Mouse (Mus musculus): ENCODE measurements around the gene Uxs1. TPM values are rescaled to one million over a fixed set of nuclear protein-coding genes. Genes with fewer than 3 reads are reported as not detected.

The Uxs1 gene
- polyA plus RNA-seq, 1 experiment from 2014 or later, result 27.9 TPM

- peak overlapping the region; percentile 93 for H3K4me3 ChIP-seq
- no peaks in the 10 kb centered on the region for H3K27me3 ChIP-seq
- peak; percentile 77 for ATAC-seq (ENCODE audit: insufficient number of reproducible peaks, insufficient read depth, low FRiP score, low TSS enrichment, low read depth)
- no peaks in the 10 kb centered on the region; the same call in 1 of the 2 replicates for H3K36me3 ChIP-seq
- H3K9me3 ChIP-seq, result no peaks in the 10 kb centered on the region
- WGBS, result under 1% methylated on average over 61 of the region's 68 CpGs
- peak overlapping the region; percentile 89 for H3K9ac ChIP-seq
- H3K4me1 ChIP-seq, result peaks cover 20% of the 10 kb centered on the region
- H3K27ac ChIP-seq, result peak overlapping the region; percentile 90
- peak overlapping the region; percentile 95 for H3K4me2 ChIP-seq
Observed at GRCm38 (mm10) chr1:43827002-43827762, 418 bp downstream of the Uxs1 start.

- H3K27ac ChIP-seq, result peak overlapping the region; percentile 90
- H3K27me3 ChIP-seq, result no peaks in the 10 kb centered on the region
- H3K36me3 ChIP-seq, result no peaks in the 10 kb centered on the region; the same call in 1 of the 2 replicates
- H3K9ac ChIP-seq, result peak overlapping the region; percentile 89
- no peak for ATAC-seq (ENCODE audit: insufficient number of reproducible peaks, insufficient read depth, low FRiP score, low TSS enrichment, low read depth)
- 0% methylated on average over 3 of the region's 3 CpGs for WGBS
- no peaks in the 10 kb centered on the region for H3K9me3 ChIP-seq
- peak overlapping the region; percentile 95 for H3K4me2 ChIP-seq
- H3K4me3 ChIP-seq, result peak overlapping the region; percentile 93
- H3K4me1 ChIP-seq, result peaks cover 20% of the 10 kb centered on the region
Observed at GRCm38 (mm10) chr1:43826628-43827001, 985 bp downstream of the Uxs1 start.

DNA sequence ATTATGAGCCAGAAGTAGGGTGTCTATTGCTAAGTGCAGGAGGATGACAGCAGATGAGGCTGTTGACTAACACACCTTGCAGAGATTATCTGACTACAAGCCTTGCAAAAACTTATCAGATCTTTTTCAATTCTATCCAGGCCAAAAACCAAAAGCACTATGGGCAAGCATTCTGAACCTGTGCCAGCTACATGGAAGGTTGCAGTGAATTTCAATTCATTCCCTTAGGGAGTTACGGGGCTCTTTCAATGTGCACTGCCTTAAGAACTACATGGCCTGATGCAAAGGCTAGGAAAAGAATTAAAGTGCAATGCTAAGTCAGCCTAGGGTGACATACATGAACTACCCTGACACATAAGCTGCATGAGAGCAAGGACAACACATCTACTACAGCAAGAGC, 4.2 kb downstream of the Uxs1 start:
- H3K27ac ChIP-seq, result no peak overlapping the region
- H3K36me3 ChIP-seq, result no peaks in the 10 kb centered on the region; the same call in 1 of the 2 replicates
- H3K27me3 ChIP-seq, result no peaks in the 10 kb centered on the region
- no peaks in the 10 kb centered on the region for H3K9me3 ChIP-seq
- 75% methylated on average over 1 of the region's 1 CpGs for WGBS
- H3K9ac ChIP-seq, result no peak overlapping the region
- no peak for ATAC-seq (ENCODE audit: insufficient number of reproducible peaks, insufficient read depth, low FRiP score, low TSS enrichment, low read depth)
- peaks cover 18% of the 10 kb centered on the region for H3K4me1 ChIP-seq
- H3K4me2 ChIP-seq, result no peak overlapping the region
- H3K4me3 ChIP-seq, result no peak overlapping the region

- H3K4me1 ChIP-seq, result peaks cover 17% of the 10 kb centered on the region
- no peak overlapping the region for H3K27ac ChIP-seq
- H3K9ac ChIP-seq, result no peak overlapping the region
- H3K27me3 ChIP-seq, result no peaks in the 10 kb centered on the region
- no peak overlapping the region for H3K4me3 ChIP-seq
- no peaks in the 10 kb centered on the region for H3K9me3 ChIP-seq
- no peak overlapping the region for H3K4me2 ChIP-seq
- no peak for ATAC-seq (ENCODE audit: insufficient number of reproducible peaks, insufficient read depth, low FRiP score, low TSS enrichment, low read depth)
- no peaks in the 10 kb centered on the region; the same call in 1 of the 2 replicates for H3K36me3 ChIP-seq
- WGBS, result 74% methylated on average over 5 of the region's 5 CpGs
Observed at GRCm38 (mm10) chr1:43822586-43822985, 5.0 kb downstream of the Uxs1 start.

- no peak overlapping the region for H3K27ac ChIP-seq
- no peak overlapping the region for H3K9ac ChIP-seq
- no peaks in the 10 kb centered on the region for H3K27me3 ChIP-seq
- ATAC-seq (ENCODE audit: insufficient number of reproducible peaks, insufficient read depth, low FRiP score, low TSS enrichment, low read depth), result no peak
- no peaks in the 10 kb centered on the region for H3K9me3 ChIP-seq
- H3K36me3 ChIP-seq, result no peaks in the 10 kb centered on the region; the same call in 1 of the 2 replicates
- no peak overlapping the region for H3K4me2 ChIP-seq
- no peak overlapping the region for H3K4me3 ChIP-seq
- H3K4me1 ChIP-seq, result peaks cover 16% of the 10 kb centered on the region
- WGBS, result 71% methylated on average over 1 of the region's 1 CpGs
Observed at GRCm38 (mm10) chr1:43821804-43822203, 5.8 kb downstream of the Uxs1 start.

- Histone ChIP-seq H3K9me3 (no peaks in the 10 kb centered on the region), H3K4me2 (no peak overlapping the region), H3K27me3 (no peaks in the 10 kb centered on the region), H3K4me3 (no peak overlapping the region), H3K4me1 (peaks cover 8% of the 10 kb centered on the region), H3K27ac (no peak overlapping the region), H3K9ac (no peak overlapping the region), H3K36me3 (no peaks in the 10 kb centered on the region; the same call in 1 of the 2 replicates)
- ATAC-seq (ENCODE audit: insufficient number of reproducible peaks, insufficient read depth, low FRiP score, low TSS enrichment, low read depth), result no peak
- 68% methylated on average over 1 of the region's 1 CpGs for WGBS
Observed at GRCm38 (mm10) chr1:43820571-43820970, 7.0 kb downstream of the Uxs1 start.

GRCm38 (mm10) chr1:43819091-43819490, 8.5 kb downstream of the Uxs1 start:
- Histone ChIP-seq H3K4me2 (no peak overlapping the region), H3K27ac (no peak overlapping the region), H3K4me3 (no peak overlapping the region), H3K36me3 (no peaks in the 10 kb centered on the region), H3K9me3 (no peaks in the 10 kb centered on the region), H3K9ac (no peak overlapping the region), H3K4me1 (0 out of 2 replicates have a peak, but pooled peaks cover 3% of the 10 kb centered on the region), H3K27me3 (no peaks in the 10 kb centered on the region)
- 85% methylated on average over 2 of the region's 2 CpGs for WGBS
- no peak for ATAC-seq (ENCODE audit: insufficient number of reproducible peaks, insufficient read depth, low FRiP score, low TSS enrichment, low read depth)

DNA sequence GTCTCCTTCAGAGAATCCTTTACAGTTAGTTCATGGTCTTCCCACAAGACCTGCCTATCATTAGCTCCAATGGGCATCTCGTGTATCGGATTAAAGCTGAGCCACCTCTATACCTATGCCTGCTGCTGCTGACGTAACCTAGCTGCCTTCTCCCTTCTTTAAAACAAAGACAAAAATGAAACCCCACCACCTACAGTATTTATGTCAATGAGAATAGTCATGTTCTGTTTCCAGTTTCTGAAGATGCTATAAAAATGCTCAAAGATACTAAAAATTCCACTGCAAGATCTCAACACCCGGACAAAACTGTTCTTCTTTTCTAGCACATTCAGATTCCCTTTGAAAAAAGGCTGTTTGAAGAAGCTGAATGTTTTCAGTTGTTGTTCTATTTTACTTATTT, 9.2 kb downstream of the Uxs1 start:
- Histone ChIP-seq H3K36me3 (no peaks in the 10 kb centered on the region), H3K4me1 (no peaks in the 10 kb centered on the region), H3K4me3 (no peak overlapping the region), H3K9me3 (no peaks in the 10 kb centered on the region), H3K9ac (no peak overlapping the region), H3K27ac (no peak overlapping the region), H3K27me3 (no peaks in the 10 kb centered on the region), H3K4me2 (no peak overlapping the region)
- WGBS, result 81% methylated on average over 4 of the region's 4 CpGs
- ATAC-seq (ENCODE audit: insufficient number of reproducible peaks, insufficient read depth, low FRiP score, low TSS enrichment, low read depth), result no peak

DNA sequence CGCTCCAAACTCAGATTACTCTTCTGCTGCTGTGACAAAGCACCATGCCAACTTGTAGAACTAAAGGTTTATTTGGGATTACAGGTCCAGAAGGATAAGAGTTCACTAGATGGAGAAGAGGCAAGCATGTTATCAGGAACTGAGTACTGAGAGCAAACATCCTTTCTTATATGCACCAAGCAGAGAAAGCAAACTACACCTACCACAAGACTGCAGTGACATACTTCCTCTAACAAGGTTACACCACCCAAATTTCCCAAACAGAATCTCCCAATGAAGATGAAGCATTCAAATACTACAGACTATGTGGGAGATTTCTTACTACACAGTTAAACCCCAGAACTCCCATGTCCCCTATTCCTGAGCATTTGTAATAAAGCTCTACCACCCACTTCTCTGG, 15.8 kb downstream of the Uxs1 start:
- Histone ChIP-seq H3K4me2 (no peak overlapping the region), H3K9ac (no peak overlapping the region), H3K27ac (no peak overlapping the region), H3K36me3 (0 out of 2 replicates have a peak, but pooled peaks cover 7% of the 10 kb centered on the region), H3K9me3 (peaks cover 5% of the 10 kb centered on the region; the same call in 1 of the 2 replicates), H3K27me3 (no peaks in the 10 kb centered on the region), H3K4me1 (no peaks in the 10 kb centered on the region), H3K4me3 (no peak overlapping the region)
- WGBS, result 98% methylated on average over 1 of the region's 1 CpGs
- ATAC-seq (ENCODE audit: insufficient number of reproducible peaks, insufficient read depth, low FRiP score, low TSS enrichment, low read depth), result no peak

GRCm38 (mm10) chr1:43811055-43811454, 16.5 kb downstream of the Uxs1 start:
- Histone ChIP-seq H3K9me3 (peaks cover 5% of the 10 kb centered on the region; the same call in 1 of the 2 replicates), H3K4me1 (no peaks in the 10 kb centered on the region), H3K4me2 (no peak overlapping the region), H3K36me3 (0 out of 2 replicates have a peak, but pooled peaks cover 7% of the 10 kb centered on the region), H3K4me3 (no peak overlapping the region), H3K9ac (no peak overlapping the region), H3K27me3 (no peaks in the 10 kb centered on the region), H3K27ac (no peak overlapping the region)
- WGBS, result 77% methylated on average over 3 of the region's 3 CpGs
- ATAC-seq (ENCODE audit: insufficient number of reproducible peaks, insufficient read depth, low FRiP score, low TSS enrichment, low read depth), result no peak

- Histone ChIP-seq H3K9ac (no peak overlapping the region), H3K27me3 (no peaks in the 10 kb centered on the region), H3K27ac (no peak overlapping the region), H3K4me3 (no peak overlapping the region), H3K36me3 (peaks cover 7% of the 10 kb centered on the region; the same call in 1 of the 2 replicates), H3K4me1 (no peaks in the 10 kb centered on the region), H3K9me3 (peaks cover 5% of the 10 kb centered on the region; the same call in 1 of the 2 replicates), H3K4me2 (no peak overlapping the region)
- ATAC-seq (ENCODE audit: insufficient number of reproducible peaks, insufficient read depth, low FRiP score, low TSS enrichment, low read depth), result no peak
- 84% methylated on average over 2 of the region's 2 CpGs for WGBS
Observed at GRCm38 (mm10) chr1:43809351-43809750, 18.2 kb downstream of the Uxs1 start.

DNA sequence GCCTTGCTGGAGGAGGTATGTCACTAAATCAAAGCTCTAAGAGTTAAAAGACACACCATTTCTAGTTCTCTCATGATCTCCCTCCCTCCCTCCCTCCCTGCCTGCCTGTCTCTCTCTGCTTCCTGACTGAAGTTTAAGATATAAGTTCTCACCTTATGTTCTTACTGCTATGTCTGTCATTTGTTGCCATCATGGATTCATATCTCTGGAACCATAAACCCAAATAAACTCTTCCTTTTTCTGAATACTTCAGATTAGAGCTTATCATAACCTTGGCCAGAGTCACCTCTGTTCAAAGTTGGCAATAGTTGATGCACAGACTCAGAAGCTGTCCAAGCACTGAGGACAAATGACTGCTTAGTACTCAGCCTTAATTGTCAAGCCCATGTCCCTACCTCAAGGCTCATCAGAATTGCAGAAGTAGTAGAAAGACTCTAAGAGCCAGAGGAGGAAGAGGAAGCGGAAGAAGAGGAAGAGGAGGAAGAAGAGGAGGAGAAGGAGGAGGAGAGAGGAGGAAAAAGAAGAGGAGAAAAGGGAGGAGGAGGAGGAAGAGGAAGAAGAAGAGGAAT, 23.6 kb downstream of the Uxs1 start:
- 78% methylated on average over 1 of the region's 1 CpGs for WGBS

More for the DNA sequence above, 23.6 kb downstream of the Uxs1 start:
- Histone ChIP-seq H3K27ac (no peak overlapping the region), H3K9ac (no peak overlapping the region), H3K36me3 (peaks cover 24% of the 10 kb centered on the region), H3K9me3 (no peaks in the 10 kb centered on the region), H3K4me2 (no peak overlapping the region), H3K27me3 (no peaks in the 10 kb centered on the region), H3K4me3 (no peak overlapping the region), H3K4me1 (no peaks in the 10 kb centered on the region)
- ATAC-seq (ENCODE audit: insufficient number of reproducible peaks, insufficient read depth, low FRiP score, low TSS enrichment, low read depth), result no peak
